Mouse (Mus musculus) hindbrain, postnatal 0 days (tissue): Measurements from ENCODE around the gene Rpl36-ps4. TPM values are rescaled to one million over a fixed set of nuclear protein-coding genes. Genes with fewer than 3 reads are reported as not detected.

Experiments used
- ATAC-seq: fragments of 200-750 bp; cut with Nextera tagmentation; 2 replicates; pipeline ENCODE4 v1.8.0; 2017; ENCODE audit warnings: mild to moderate bottlenecking, moderate TSS enrichment, moderate library complexity
- DNase-seq: peaks from one replicate; pipeline ENCODE4 v3.0.0-alpha.2; 2015; ENCODE audit warnings: low spot score
- H3K27ac ChIP-seq: fragments of 300-500 bp; sonication (generic); 2 replicates; pipeline ENCODE4 v1.5.1; 2014; ENCODE audit warnings: mild to moderate bottlenecking
- H3K27me3 ChIP-seq: fragments of 300-500 bp; sonication (generic); 2 replicates; pipeline ENCODE4 v1.6.1; 2014; ENCODE audit warnings: low read length, mixed read lengths; ENCODE audit not compliant: insufficient read depth
- H3K36me3 ChIP-seq: fragments of 300-500 bp; sonication (generic); 2 replicates; pipeline ENCODE4 v1.6.1; 2014; ENCODE audit warnings: low read length, mixed read lengths; ENCODE audit not compliant: insufficient read depth
- H3K4me1 ChIP-seq: fragments of 300-500 bp; sonication (generic); 2 replicates; pipeline ENCODE4 v1.6.1; 2014; ENCODE audit warnings: antibody characterized with exemption, low read length, mixed read lengths; ENCODE audit not compliant: insufficient read depth
- H3K4me2 ChIP-seq: fragments of 300-500 bp; sonication (generic); 2 replicates; pipeline ENCODE4 v1.6.1; 2014; ENCODE audit warnings: low read depth, mild to moderate bottlenecking, low read length, moderate library complexity, mixed read lengths
- H3K4me3 ChIP-seq: fragments of 300-500 bp; sonication (generic); 2 replicates; pipeline ENCODE4 v1.5.1; 2014; ENCODE audit warnings: low read length
- H3K9ac ChIP-seq: fragments of 300-500 bp; sonication (generic); replicated peaks from 2 replicates; pipeline ENCODE4 v1.6.1; 2014; ENCODE audit warnings: mild to moderate bottlenecking, low read length, moderate library complexity, mixed read lengths
- H3K9me3 ChIP-seq: fragments of 300-500 bp; sonication (generic); 2 replicates; pipeline ENCODE4 v1.6.1; 2016; ENCODE audit warnings: low read length, mixed read lengths
- CTCF ChIP-seq: IDR thresholded peaks from 2 replicates; pipeline ENCODE4 v1.5.1; 2016; ENCODE audit warnings: antibody characterized with exemption, control low read depth, low read depth
- WGBS: fragments of 180-500 bp; shearing (Covaris S2); extraction: QIAGEN DNeasy Blood & Tissue Kit; methylation state at CpG from one replicate; pipeline ENCODE4 v1.1.7; 2014; 5-methylcytosine and 5-hydroxymethylcytosine counted together
- polyA plus RNA-seq: library from polyadenylated mRNA; unstranded; fragments of >200 nt; fragmentation: Nextera tagmentation; extraction: Ambion mirVana; gene quantifications from 2 replicates; pipeline ENCODE4 v1.2.1, GENCODE M21; 2015
- total RNA-seq: library from RNA; depleted of rRNA; stranded (reverse); fragments of >200 nt; gene quantifications from 2 replicates; pipeline ENCODE4 v1.2.3, GENCODE M21; 2014

Gene Rpl36-ps4
- total and polyA plus RNA-seq, 2 experiments from 2014 or later, result not detected

GRCm38 (mm10) chr17:87876295-87877000, 44.3 kb upstream of the Rpl36-ps4 start:
- Histone ChIP-seq H3K4me1 (peaks cover 29% of the 10 kb centered on the region), H3K27ac (no peak overlapping the region), H3K4me3 (no peak overlapping the region), H3K4me2 (no peak overlapping the region), H3K36me3 (no peaks in the 10 kb centered on the region), H3K9ac (no peak overlapping the region), H3K9me3 (no peaks in the 10 kb centered on the region), H3K27me3 (no peaks in the 10 kb centered on the region)
- no peak for ATAC-seq
- WGBS, result 88% methylated on average over 11 of the region's 11 CpGs
- no peak for DNase-seq
- TF ChIP-seq CTCF, result no peak

GRCm38 (mm10) chr17:87877207-87878073, 43.3 kb upstream of the Rpl36-ps4 start:
- Histone ChIP-seq H3K4me3 (no peak overlapping the region), H3K4me2 (peak overlapping the region; percentile 29), H3K9me3 (no peaks in the 10 kb centered on the region), H3K27me3 (no peaks in the 10 kb centered on the region), H3K36me3 (no peaks in the 10 kb centered on the region), H3K27ac (no peak overlapping the region), H3K9ac (no peak overlapping the region), H3K4me1 (peaks cover 21% of the 10 kb centered on the region)
- peak; percentile 74 for DNase-seq
- peak; percentile 72 for ATAC-seq
- 9% methylated on average over 25 of the region's 25 CpGs for WGBS
- TF ChIP-seq CTCF, result peak; percentile 78

DNA sequence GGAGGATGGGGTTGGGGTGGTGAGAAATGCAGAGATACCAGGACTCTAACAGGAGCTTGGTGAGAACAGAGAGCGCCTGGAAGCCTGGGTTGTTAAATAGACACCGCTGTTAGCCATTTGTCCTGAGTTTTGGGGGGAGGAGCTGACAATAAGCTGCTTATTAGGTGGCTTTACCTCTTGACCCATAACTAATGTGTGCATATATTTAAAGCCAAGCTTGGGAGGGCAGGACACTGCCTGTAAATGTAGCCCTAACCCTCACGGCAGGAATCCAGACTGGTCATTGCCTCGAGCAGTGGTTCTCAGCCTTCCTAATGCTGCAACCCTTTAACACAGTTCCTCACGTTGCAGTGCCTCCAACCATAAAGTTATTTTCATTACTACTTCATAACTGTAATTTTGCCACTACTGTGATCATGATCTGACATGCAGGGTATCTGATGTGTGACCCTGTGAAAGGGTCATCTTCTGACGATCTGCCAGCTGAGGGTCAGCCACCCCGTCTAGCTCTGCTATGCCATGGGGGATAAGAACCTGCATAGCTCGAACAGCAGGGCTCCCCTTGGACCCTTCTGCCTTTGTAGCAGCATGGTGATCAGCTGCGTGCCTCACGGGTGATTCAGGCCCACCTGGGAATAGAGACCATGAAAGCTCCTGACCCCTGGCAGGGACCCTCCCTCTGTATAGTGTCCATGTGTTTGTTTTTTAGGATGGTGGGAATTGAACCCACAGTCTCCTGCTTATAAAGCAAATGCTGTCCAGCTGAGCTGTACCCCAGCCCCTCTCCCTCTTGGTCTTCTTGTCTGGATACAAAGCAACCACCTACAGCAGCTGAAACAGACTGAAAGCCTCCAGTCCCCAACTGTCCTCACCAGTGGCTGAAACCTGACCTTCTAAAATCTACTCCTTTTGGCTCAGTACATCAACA, 42.0 kb upstream of the Rpl36-ps4 start:
- no peak for ATAC-seq

DNA sequence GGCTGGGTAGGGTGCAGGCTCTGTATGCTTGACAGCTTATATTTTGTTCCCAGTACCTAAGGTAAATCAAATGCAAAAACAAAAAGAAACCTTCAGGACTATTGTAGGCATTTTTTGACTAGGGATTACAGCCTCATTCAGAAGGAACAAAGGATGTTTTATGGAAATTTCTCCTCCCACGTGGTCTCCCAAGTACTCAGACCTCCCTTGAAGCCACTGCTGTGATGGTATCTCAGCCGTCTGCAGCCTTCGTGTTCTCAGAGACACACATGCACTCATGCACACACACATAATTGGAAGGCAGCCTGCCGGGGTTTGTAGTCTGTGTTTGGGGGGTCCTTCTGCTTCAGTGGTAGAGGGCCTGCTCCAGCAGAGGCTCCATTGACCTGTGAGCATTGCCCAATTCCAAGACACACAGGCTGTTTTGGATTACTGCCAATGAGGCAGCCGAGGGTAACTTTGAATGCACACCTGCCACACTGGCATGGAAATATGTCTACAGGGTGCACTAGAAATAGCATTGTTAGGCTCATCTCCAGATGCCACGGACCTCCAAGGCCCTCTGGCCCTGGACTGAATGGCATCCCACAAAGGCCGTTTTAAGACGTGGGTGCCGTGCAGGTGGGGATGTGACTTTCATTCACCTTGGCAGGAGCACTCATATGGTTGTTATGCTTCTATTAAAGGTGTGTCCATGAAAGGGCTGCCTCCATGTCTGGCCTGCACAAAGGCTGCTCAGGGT, 41.1 kb upstream of the Rpl36-ps4 start:
- peak; percentile 20 for DNase-seq
- no peaks in the 10 kb centered on the region for H3K27me3 ChIP-seq
- no peaks in the 10 kb centered on the region for H3K36me3 ChIP-seq
- no peak overlapping the region for H3K9ac ChIP-seq
- ATAC-seq, result no peak
- WGBS, result 26% methylated on average over 9 of the region's 9 CpGs
- no peak overlapping the region for H3K4me2 ChIP-seq
- H3K27ac ChIP-seq, result no peak overlapping the region
- H3K9me3 ChIP-seq, result no peaks in the 10 kb centered on the region
- no peak for TF ChIP-seq CTCF
- no peak overlapping the region for H3K4me3 ChIP-seq
- peaks cover 20% of the 10 kb centered on the region for H3K4me1 ChIP-seq

More for the DNA sequence above, 42.0 kb upstream of the Rpl36-ps4 start:
- TF ChIP-seq CTCF, result no peak
- Histone ChIP-seq H3K4me1 (peaks cover 20% of the 10 kb centered on the region), H3K27ac (no peak overlapping the region), H3K9ac (no peak overlapping the region), H3K4me2 (no peak overlapping the region), H3K9me3 (no peaks in the 10 kb centered on the region), H3K36me3 (no peaks in the 10 kb centered on the region), H3K4me3 (no peak overlapping the region), H3K27me3 (no peaks in the 10 kb centered on the region)
- WGBS, result 36% methylated on average over 10 of the region's 10 CpGs
- no peak for DNase-seq

DNA sequence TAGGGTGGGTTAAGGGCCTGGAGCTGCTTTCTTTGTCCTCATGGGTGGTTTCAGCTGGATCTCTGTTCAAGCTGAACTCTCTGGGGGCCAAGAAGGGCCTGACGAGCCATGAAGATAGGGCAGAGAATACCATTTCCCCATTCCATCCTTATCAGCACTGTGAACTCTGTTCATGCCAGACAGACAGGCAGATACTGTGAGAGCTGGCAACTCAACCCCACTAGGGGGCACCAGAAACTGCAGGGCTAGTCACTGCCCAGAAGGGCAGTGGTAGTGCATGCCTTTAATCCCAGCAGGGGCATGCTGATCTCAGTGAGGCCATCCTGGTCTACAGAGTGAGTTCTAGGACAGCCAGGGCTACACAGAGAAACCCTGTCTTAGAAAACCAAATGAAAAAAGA, 38.2 kb upstream of the Rpl36-ps4 start:
- Histone ChIP-seq H3K9ac (no peak overlapping the region), H3K27me3 (no peaks in the 10 kb centered on the region), H3K4me1 (peaks cover 11% of the 10 kb centered on the region), H3K27ac (no peak overlapping the region), H3K36me3 (no peaks in the 10 kb centered on the region), H3K4me2 (no peak overlapping the region), H3K9me3 (no peaks in the 10 kb centered on the region), H3K4me3 (no peak overlapping the region)
- 0 out of 2 replicates have a peak, but pooled peaks have one; percentile 29 for ATAC-seq
- peak; percentile 65 for TF ChIP-seq CTCF
- 57% methylated on average over 1 of the region's 1 CpGs for WGBS
- DNase-seq, result peak; percentile 41

DNA sequence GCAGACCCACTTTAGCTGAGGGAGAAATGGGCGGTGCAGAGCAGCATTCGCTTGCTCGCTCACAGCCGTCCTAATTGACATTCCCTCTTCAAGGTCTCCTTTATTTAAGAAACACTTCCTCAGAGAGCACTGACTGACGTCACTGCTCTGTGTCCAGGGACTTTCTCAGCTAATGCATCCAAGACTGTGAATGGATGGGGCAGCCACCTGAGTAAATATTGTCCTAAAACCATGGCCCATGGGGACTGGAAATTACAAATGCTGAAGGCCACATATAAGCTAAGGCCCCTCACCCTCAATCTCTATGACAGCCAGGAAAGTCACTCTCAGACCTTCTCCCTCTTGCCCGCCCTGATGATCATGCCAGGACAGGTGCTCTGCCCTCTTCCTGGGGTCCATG, 23.6 kb upstream of the Rpl36-ps4 start:
- WGBS, result 61% methylated on average over 6 of the region's 6 CpGs
- Histone ChIP-seq H3K4me2 (no peak overlapping the region), H3K27me3 (no peaks in the 10 kb centered on the region), H3K4me3 (no peak overlapping the region), H3K4me1 (no peaks in the 10 kb centered on the region), H3K27ac (no peak overlapping the region), H3K9ac (no peak overlapping the region), H3K9me3 (no peaks in the 10 kb centered on the region), H3K36me3 (no peaks in the 10 kb centered on the region)
- TF ChIP-seq CTCF, result no peak
- DNase-seq (no peak), ATAC-seq (no peak)
